Mouse (Mus musculus) spleen, adult 18-20 months (tissue): Measurements from ENCODE around the gene Fbxo17.

Experiments used
- DNase-seq, 2 experiments: peaks; one replicate each; pipeline ENCODE4 v3.0.0; 2022; ENCODE audit warnings: mixed read lengths in 2 of 2

The Fbxo17 gene

DNA sequence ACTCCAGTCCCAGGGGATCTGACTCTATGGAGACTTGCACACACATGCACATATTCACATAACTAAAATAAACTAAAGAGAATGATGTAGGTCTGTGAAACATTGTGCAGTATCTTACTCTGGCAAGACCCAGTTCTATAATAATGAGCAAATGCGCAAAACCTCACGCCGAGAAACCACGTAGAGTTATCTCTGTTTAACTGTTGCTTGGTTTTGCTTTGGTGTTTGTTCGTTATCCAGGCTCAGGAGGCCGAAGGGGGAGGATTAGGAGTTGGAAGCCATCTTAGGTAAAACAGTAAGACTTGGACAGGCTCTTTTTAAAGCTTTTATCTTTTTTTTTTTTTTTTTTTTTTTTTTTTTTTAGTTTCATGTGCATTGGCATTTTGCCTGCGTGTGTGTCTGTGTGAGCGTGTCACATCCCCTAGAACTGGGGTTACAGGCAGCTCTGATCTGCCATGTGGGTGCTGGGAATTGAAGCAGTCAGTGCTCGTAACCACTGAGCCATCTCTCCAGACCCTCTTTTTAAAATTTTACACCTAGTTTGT, 52.9 kb downstream of the Fbxo17 start:
- no peak for DNase-seq

DNA sequence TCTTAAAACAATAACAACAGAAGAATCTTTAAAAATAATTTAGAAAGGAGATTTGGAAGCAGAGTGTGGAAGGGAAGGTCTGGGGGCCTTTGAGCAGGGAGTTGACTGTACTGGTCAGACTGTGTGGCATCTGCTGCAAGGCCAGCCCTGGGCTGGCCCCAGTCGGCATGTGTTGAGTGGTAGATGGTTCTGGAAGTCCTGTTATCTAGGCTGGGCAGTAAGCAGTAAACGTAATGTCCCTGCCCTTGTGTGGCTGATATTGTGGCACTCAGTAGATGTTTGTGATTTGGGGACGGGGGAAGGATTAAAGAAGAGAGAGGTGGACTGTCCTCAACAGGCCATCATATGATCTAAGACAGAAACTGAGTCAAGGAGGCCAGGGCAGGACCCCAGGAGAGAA, 53.7 kb downstream of the Fbxo17 start:
- DNase-seq, result no peak

DNA sequence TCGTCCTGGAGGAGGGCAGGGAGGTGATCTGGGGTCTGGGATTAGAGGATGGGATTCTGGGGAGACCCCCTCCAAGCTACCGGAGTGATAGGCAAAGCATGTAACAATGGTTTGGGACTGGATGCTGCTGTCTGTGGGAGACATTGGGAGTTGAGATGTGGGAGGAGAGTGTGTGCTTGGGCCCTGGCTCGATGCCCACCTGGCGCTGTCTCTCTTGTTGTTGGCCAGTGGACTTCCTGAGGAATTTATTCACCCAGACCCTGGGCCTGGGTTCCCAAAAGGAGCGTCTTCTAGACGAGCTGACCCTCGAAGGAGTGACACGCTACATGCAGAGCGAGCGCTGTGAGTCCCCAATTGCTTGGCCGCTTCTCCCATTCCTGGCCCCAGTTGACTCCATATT, 55.3 kb downstream of the Fbxo17 start:
- no peak for DNase-seq

DNA sequence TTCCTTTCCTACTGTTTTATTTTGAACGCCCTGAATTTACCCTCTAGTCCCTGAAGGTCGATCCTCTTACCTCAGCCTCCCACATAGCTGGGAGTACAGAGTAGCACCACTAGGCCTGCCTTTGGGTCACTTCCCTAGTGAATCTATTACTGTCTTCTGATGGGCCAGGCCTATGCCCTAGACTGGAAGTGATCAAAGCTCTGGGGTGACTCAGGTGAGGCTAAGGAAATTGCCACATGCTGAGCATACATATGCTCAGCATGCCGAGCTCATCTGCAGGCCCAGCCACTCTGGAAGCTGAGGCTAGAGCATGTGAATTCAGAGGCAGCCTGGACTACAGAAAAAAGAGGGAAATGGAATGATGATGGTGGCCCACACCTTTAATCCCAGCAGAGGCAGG, 56.6 kb downstream of the Fbxo17 start:
- DNase-seq, result no peak

DNA sequence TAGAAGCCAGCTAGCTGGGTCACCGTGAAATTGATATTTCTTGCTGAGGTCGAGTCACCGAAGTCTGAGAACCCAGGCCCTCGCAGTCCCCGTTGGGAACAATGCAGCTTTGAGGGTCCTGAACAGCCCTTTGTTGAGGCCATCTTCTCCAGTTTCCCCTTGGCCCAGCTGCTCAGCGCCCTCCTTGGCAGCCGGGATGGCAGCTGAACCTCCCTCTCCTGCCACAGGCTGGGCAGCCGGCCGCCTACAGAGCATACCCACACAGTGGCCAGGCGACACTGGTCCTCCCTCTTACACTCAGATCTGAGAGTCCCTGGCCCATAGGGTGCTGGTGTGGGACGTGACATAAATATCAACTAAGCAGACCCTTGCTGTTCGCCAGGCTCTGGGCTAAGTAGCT, 57.6 kb downstream of the Fbxo17 start:
- DNase-seq, result no peak

DNA sequence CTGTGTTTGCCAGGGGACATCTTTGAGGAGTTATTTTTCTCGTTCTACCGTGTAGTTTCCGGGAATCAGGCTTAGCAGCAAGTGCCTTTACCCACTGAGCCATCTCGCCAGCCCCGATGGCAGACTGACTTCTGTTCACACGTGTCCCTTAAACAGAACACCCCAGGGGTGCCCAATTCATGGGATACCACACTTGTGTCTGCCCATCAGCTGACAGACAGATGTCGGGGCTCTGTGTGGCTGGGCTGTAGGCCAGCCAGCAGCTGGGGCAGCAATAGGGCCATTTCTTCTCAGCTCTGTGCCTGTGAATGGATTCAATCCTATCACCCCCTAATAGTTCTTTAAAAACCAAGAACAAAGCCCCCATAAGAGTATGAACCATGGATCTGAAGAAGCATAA, 58.5 kb downstream of the Fbxo17 start:
- no peak for DNase-seq

DNA sequence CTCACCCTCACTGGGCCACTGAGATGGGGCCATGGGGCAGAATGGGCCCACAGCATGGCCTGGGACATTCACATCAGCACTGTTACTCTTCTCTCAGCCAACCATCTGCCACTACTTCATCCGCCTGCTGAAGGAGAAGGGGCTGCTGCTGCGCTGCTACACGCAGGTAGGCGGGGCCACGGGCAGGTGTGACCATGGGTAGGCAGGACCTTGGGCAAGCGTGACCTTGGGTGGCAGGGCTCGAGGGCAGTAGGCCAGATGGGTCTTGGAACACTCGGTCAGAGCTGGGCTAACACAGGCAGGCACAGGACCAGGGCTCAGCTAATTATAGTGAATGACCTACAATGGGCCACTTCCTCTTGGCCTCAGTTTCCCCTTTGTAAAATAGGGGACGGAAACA, 62.2 kb downstream of the Fbxo17 start:
- no peak for DNase-seq

DNA sequence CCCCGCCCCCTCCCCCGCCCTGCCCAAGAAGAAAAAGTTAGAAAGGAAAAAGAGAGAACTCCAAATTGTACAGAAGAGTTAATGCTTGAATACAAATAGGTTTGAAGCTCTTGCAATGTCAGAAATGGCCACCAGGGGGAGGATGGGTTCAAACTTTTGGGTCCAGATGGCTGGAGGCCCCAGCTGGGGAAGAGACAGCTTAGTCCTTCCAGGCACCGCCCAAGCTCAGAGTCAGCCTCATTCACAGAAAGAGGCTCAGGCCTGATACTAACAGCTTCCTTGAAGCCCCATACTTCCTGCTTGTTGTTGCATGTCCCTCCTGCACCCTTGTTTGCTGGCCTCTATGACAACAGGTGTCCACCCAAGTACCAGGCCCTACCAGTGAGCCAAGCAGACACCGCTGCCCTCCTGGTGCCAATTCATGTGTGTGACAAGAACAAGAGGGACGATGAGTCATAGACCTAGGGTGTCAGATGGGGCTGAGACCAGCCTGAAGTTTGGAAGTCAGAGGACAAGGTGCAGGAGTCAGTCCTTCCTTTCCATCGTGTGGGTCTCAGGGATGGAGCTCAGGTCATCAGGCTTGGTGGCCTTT, 63.6 kb downstream of the Fbxo17 start:
- DNase-seq, result peak; percentile 74 to 93

DNA sequence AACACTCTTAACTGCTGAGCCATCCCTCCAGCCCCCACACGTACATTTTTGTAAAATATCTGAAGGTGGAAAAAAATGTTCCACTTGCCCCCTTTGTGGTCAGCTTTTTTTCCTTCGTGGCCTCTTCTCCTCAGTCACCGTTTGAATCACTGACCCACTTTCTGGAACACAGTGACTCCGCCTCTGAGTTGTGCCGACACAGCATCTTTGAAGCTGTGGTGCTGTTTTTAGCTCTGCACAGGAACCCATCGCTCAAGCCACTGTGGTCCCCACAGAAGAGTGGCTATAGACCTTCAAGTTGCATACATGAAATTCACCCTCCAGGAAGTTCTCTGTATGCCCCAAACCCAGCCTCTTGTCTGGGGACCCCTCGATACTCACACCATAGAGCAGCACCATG, 64.3 kb downstream of the Fbxo17 start:
- peak in 1 of 2 experiments; percentile 46 for DNase-seq

DNA sequence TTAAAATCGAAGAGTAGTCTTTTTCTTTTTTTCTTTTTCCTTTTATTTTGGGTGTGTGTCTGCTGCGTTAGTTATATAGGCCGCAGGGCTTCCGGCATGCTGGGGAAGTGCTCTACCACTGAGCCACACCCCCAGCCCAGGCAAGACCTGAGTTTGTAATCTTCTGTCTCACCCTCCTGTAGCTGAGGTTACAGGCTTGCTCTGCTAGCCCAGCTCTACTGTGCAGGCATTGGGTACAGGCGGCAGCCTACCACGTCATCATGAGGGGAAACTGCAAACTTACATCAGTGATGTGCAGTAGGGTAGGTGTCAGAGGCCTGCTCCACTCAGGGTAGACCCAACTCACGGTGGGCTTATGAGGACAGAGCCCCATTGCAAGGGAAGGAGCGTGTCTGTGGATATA, 64.7 kb downstream of the Fbxo17 start:
- DNase-seq, result peak; percentile 62 to 64

DNA sequence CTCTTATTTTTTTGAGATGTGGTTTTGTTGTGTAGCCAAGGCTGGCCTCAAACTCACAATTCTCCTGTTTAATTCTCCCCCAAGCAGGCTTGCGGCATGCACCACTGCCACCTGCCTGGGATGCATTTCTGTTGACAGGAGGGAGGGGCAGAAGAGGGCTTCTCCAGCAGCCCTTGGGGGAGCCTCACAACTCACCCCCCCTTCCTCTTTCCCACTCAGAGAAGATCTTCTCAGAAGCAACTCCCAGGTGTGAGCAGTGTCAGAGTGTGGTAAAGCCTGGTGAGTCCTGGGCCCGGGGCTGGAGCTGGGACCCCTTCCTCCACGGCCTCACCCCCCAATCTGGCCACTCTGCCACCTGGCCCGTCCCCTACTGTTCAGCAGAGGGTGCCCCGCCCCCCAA, 68.6 kb downstream of the Fbxo17 start:
- no peak for DNase-seq
